Mouse (Mus musculus): ENCODE measurements around the gene Rarb.
"Not testable (repeated sequence)": the region's sequence is repeated elsewhere in the genome, so short reads cannot be mapped to it uniquely, and the experiment has no call there.

Gene Rarb

DNA sequence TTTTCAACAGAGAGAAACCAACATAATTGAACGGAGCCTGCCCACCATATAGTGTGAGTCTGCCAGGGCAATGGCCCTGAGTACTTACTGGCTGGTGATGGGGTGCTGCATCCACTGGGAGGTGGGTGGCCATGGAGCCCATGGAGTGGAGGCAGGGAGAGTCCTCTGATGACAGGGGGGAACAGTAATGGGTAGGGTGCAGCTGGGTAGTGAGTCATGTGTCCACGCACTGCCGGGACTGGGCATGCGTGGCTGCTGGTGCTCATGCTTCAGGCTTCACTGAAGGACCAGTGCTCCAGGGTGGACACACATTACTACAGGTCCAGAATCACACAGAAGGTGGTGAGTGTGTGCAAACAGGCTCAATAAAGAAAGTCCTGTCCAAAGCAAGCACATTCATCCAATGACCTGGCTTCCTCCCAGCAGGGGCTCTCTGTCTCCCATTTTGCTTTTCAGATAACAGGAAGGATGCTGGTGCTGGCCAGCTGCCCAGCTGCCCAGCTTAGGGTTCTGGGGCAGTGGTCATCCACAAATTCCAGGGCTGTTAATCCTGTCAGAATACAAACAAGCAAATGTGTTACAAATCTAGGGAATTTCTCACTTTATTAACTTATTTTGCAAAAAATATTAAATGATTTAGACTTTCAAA lies at the start of gene Rarb:
Rarb (minus strand) TSS at position 555 of the 649 bp plus-strand sequence.
- no peak for DNase-seq (ENCODE audit: low read depth, low spot score)

- no peak for DNase-seq (ENCODE audit: low read depth, low spot score)
Measured at GRCm38 (mm10) chr14:16842036-16842435, 23.1 kb upstream of the Rarb start.

DNA sequence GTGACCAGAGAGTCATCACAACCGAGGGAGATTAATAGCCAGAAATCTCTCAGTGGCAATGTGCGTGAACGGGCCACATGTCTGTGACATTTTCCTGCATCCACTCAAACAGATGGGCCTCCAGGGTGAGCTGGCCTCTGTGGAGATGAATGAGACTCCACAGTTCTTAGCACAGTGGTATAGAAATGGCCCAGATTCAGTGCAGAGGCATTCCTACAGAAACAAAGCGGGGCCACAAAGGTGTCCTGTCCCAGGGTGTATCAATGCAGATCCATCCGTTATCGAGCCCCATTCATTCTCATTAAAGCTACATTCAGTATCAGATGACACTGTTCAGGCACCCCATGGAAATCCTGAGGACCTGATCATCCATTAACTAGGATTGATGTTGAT lies 22.6 kb upstream of the Rarb start:
- DNase-seq (ENCODE audit: low read depth, low spot score) = no peak

- no peak for DNase-seq (ENCODE audit: low read depth, low spot score)
Measured at GRCm38 (mm10) chr14:16840951-16841596, 22.1 kb upstream of the Rarb start.

DNA sequence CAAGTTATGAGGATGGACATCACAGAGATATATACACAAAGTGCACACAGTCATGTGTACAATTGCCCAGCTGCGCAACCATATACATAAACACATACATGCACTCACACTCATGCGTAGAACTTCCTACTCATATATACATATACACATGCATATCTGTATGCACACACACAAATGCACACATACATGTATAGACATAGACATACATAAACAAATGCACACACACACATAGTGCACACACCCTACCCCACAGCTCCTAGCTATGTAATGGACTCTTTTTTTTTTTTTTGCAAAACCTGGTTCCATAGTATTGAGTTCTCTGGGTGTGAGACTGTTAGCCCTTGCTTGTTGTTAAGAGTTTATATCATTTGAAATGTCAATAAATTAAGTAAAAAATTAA lies 21.2 kb upstream of the Rarb start:
- DNase-seq (ENCODE audit: low read depth, low spot score) = no peak

- no peak for DNase-seq (ENCODE audit: low read depth, low spot score)
Measured at GRCm38 (mm10) chr14:16815096-16815741, 3.7 kb downstream of the Rarb start.

- no peak for DNase-seq (ENCODE audit: low read depth, low spot score)
Measured at GRCm38 (mm10) chr14:16806155-16806554, 12.8 kb downstream of the Rarb start.

- DNase-seq (ENCODE audit: low read depth, low spot score) = no peak
Measured at GRCm38 (mm10) chr14:16790161-16790560, 28.8 kb downstream of the Rarb start.

DNA sequence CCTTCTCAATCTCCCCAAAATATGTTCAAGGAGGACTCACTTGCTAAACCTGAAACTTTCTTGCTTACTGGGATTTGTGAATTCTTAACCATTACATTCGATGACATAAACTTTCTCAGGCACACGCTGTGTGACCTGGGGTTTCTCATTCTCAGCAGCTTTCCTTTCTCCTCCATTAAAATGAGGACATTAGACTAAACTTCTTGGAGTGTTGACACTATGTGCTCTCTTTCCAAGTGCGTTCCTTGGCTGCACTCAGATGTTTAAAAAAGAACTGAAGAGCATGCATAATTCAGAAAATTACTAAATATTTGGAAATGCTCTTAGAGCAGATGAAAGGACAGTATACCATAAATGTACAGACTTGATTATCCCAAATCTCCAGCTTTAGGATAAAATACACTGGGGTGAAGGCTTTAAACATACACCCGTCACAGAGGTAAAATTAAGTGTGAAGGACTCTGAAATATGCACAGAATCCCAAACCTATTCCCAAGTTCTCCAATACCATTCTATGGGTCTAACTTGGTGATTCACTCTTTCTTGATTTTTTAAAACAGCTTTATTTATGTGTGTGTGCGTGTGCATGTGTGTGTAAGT lies 36.9 kb downstream of the Rarb start:
- DNase-seq (ENCODE audit: low read depth, low spot score) = no peak

GRCm38 (mm10) chr14:16776723-16777381 lies 42.1 kb downstream of the Rarb start:
- no peak for DNase-seq (ENCODE audit: low read depth, low spot score)

DNA sequence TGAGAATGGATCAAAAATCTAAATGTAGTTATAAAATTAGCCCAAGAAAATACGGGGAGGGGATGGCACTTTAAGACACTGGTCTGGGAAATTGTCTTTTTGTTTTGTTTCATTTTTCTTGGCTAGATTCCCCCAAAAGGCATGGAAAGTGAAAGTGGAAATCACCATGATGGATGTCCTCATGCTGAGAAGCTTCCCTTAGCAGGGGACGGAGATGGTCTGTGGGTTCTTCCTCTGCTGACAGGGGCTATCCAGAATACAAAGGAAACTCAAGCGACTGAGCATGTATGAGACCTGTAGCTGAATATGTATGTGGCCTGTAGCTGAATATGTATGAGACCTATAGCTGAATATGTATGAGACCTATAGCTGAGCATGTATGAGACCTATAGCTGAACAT lies 46.0 kb downstream of the Rarb start:
- no peak for DNase-seq (ENCODE audit: low read depth, low spot score)

- DNase-seq (ENCODE audit: low read depth, low spot score) = no peak
Measured at GRCm38 (mm10) chr14:16765891-16766290, 53.1 kb downstream of the Rarb start.

DNA sequence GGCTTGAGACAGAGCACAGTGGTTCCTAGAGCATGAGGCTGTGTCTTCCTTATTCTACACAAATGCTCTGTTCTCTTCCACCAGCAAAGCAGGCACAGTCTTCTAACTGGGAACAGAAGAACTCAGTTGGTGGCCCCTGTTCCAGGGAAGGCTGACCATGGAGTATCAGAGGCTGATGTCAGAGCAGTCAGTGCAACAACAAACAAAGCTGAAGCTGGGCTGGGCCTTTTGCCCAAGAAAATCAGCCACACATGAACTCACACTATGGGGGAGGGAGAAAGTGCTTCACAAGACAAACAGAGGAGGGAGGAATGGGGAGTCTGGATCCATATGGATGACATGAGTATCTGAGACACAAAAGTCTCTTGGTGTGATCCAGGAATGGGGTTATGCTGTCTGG lies 56.2 kb downstream of the Rarb start:
- no peak for DNase-seq (ENCODE audit: low read depth, low spot score)

DNA sequence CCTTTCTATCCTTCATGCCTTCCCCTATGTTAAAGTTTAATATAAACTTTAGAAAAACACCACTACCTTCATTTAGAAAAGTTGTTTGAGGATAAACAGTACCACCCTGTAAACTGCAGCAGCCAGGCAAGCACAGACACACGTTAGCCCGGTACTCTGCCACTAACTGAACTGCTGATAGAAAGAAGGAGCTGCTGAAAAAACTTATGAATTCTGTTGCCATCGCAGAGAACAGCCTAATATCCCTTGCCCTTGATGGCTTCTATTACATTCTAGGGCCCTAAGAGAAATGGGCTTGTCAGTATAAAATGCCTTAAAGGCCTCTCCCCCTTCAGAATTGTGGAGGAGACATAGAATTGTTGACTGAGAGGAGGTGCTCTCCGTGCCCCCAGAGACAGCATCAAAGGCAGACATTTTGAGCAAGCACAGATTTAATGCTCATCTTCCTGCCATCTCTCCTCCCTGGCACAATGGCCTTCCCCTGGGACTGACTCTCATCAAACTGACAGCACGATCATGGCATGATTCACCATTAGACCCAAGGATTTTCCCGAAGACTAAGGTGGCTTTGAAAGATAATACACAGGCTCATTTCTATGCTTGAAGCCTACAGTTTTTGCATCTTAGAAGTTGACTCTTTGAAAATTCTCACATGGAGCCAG lies 60.1 kb downstream of the Rarb start:
- DNase-seq (ENCODE audit: low read depth, low spot score) = no peak

- DNase-seq (ENCODE audit: low read depth, low spot score) = not testable (repeated sequence)
Measured at GRCm38 (mm10) chr14:16755601-16756000, 63.4 kb downstream of the Rarb start.

DNA sequence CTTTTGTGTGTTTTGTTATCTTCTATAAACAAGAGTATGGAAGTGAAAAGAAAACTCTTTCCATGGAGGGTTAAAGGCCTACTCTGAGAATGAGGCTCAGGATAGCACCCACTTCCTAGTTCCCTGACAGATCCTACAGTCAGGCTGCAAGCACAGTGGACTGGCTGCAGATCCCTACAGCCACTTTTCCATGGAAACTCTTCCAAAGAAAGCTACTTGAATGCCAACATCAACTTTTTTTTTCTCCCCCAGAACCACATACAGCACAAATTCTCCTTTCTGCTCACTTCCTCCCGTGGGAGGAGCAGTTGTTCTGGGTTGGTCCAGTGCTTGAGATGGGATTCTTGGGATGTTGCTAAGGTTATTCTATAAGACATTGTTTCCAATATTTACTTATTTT lies 66.3 kb downstream of the Rarb start:
- no peak for DNase-seq (ENCODE audit: low read depth, low spot score)

DNA sequence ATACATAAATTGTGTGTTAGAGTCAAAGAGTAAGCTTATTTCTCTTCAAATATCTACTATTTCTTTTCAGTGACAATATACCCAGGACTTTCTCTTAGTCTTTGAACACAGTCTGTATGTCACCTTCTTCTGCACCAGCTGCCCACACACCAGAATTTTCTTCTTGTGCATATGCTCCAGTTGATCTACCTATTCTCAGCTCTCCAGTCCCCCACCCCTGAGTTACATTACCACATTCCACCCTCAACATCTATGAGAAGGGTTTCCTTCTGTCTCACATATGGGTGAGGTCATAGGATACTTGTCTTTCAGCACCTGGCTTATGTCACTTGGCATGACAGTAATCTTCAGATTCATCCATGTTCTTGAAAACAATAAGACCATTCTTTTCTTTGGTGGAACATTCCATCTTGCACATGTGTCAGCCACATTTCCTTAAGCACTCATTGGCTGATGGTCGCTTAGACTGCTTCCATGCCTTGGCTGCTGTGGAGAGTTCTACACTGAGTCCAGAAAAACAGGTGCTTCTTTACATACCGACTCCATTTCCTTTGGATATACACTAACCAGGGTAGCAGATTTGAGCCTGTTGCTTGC lies 71.9 kb downstream of the Rarb start:
- no peak for DNase-seq (ENCODE audit: low read depth, low spot score)

- DNase-seq (ENCODE audit: low read depth, low spot score) = no peak
Measured at GRCm38 (mm10) chr14:16740982-16741739, 77.8 kb downstream of the Rarb start.

DNA sequence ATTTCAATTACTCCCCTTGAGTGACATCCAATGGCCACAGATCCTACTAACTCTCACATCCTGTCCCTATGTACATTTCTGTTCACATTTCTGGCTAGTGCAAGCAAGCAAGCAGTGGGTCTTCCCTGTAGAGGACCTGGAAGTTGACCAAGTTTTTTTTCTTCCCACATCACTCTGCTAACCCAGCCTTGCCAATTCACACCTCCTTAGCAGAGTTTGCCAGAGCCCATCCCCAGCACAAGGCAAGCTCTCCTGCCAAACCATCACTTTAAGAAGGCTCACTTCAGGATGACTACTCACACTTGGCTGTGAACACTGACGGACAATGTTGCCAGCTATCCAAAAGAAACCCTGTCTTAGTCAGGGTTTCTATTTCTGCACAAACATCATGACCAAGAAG lies 80.4 kb downstream of the Rarb start:
- DNase-seq (ENCODE audit: low read depth, low spot score) = no peak

DNA sequence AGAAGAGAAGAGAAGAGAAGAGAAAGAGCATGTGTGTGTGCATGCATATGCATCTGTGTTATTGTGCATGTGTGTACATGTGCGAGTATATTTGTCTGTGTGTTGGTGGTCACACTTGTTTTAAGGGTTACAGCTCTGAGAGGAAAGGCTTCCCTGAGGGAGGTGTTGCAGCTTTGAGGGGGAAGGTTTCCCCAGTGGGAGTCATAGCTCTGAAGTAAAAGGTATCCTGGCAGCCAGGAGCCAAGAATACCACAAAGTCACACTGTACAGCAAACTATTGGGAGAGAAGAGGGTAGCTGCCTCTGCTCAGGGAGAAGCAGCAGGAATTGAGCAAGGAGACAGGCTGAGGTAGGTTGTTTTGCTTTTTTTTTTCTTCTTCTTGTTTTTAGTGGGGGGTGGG lies 81.2 kb downstream of the Rarb start:
- DNase-seq (ENCODE audit: low read depth, low spot score) = no peak
